Mouse (Mus musculus): Measurements from ENCODE around the gene Cd1d1. TPM values are rescaled to one million over a fixed set of nuclear protein-coding genes. Genes with fewer than 3 reads are reported as not detected.

The Cd1d1 gene
- total RNA-seq, 2 experiments from 2014 or later, result 1.4 to 2.0 TPM

DNA sequence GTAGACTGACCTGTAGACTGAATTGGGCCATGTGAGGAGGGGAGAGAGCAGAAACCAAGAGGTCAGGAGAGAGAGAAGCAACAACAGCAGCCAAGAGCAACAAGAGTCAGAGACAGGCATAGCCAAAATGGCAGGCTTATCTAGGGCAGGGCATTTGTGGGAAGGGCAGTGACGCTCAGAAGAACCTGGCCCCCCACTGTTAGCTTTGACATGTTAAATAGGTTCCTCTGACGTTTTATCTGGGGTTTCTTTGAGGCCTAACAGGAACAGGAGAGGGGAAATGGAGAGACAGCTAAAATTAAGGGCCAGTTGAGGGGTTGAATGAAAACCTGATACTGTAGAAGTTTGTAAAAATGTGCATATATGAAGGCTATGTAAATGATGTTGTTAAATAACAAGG lies 48.6 kb downstream of the Cd1d1 start:
- no peak overlapping the region for H3K27ac ChIP-seq
- H3K4me3 ChIP-seq, result no peak overlapping the region
- TF ChIP-seq CTCF (conservative IDR thresholded peaks at IDR 0.05), result no peak
- no peak for DNase-seq (ENCODE audit: low spot score in 2 of 2)

Other genes with a start within 250 kb of the Cd1d1 start
- gene Dclk2, start 78.6 kb downstream of the Cd1d1 start, total RNA-seq (2021), result 100 to 1,000 TPM; 103 to 113 TPM
- 1 to 10 TPM; 3.0 to 3.4 TPM for gene Kirrel, start 175.3 kb upstream of the Cd1d1 start, total RNA-seq (2021)

Measured in layer of hippocampus, adult 2 months (tissue).